Mouse (Mus musculus) mature B cell (primary cell): ENCODE results near the gene Rhobtb3.
"Not testable (repeated sequence)": the region's sequence is repeated elsewhere in the genome, so short reads cannot be mapped to it uniquely, and the experiment has no call there.

ENCODE experiments used
- in situ Hi-C: fragments of 300-500 bp; cut with MboI; formaldehyde crosslinking; loops from 2 replicates; pipeline ENCODE4 v1.14.3; 2019

Rhobtb3 gene

DNA sequence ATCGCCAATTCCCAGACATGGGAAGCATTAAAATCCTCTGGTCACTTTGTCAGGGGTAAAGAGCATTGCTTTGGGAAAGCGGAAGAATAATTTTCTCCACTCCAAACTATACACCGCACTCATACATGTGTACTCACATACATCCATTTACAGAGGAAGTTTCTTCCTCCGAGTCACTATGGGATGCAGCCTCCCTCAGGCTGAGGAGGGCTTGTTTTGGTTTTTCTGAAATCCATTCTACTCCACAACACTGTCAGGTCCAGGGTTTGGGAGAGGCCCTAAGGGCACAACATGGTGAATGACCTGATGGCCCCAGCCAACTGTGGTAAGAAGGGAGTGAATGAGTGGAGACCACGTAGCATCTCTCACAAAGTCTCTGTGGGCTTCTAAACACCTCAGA, 14.7 kb downstream of the Rhobtb3 start:
- in situ Hi-C loops: not testable (repeated sequence)

GRCm38 (mm10) chr13:75927951-75928350, 15.8 kb downstream of the Rhobtb3 start:
- in situ Hi-C loops: no loop called here

- in situ Hi-C loops: no loop called here
These were observed 29.6 kb downstream of the Rhobtb3 start for GRCm38 (mm10) chr13:75914151-75914550.

DNA sequence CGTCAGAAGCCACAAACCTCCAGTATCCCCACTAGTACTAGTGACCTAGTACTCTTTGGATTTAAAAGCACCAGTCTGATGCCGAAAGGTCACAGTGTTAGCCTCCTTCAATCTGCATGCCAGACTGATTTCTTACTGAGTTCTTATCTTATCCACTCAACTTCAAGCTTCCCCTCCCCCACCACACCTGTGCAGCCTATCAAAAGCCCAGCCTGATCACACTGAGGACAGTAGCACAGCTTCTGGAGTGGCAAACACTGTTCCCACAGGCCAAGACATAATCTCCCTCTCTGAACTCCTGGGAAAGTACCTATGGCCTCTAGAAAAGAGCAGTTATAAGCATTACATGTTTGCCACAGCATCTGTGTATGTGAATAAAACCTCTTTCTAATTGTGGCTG, 35.5 kb downstream of the Rhobtb3 start:
- in situ Hi-C loops: no loop called here

DNA sequence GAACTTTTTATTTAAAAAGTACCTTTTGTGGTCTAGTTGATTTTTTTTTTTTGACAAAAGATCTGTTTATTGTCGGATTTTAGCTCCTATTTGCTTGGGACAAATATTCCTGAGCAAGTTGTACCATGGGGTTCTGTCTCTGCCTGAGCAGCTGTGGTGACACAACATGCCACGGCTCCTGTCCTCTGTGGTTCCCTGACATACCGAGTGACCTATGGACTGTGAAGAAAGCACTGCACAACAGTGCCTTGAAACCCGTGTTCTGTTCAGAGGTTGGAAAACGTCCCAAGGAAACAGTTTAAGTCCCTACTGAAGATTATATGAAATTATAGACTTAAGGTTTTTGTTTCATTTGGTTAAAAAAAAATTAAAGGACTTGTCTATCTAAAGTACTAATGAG, 36.6 kb downstream of the Rhobtb3 start:
- in situ Hi-C loops: no loop called here

DNA sequence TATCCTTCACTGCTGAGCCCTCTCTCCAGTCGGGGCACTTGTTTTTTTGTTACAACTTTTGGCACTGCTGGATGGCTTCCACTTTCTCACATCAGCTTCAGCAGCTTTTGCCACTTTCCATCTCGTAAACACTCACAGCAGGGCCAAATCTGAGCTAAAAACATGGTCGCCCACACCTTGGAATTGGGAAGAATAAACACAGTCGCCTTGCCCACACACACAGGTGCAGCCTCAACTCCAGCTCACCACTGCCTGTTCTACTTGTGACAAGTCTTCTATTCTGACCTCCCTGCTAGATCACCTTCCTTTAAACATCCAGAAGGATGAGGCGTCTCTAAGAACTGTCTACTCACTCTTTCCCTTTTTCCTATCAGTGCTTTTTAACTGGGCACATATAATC, 39.1 kb downstream of the Rhobtb3 start:
- in situ Hi-C loops: no loop called here

DNA sequence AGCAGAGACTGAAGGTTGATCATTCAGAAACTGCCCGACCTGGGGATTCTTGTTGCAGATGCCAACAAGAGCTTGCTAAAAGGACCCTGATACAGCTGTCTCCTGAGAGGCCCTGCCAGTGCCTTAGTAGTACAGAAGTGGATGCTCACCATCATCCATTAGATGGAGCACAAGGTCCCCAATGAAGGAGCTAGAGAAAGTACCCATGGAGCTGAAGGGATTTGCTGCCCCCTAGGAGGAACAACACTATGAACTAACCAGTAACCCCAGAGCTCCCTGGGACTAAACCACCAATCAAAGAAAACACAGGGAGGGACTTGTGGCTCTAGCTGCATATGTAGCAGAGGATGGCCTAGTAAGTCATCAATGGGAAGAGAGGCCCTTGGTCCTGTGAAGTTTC, 42.8 kb downstream of the Rhobtb3 start:
- in situ Hi-C loops: not testable (repeated sequence)

DNA sequence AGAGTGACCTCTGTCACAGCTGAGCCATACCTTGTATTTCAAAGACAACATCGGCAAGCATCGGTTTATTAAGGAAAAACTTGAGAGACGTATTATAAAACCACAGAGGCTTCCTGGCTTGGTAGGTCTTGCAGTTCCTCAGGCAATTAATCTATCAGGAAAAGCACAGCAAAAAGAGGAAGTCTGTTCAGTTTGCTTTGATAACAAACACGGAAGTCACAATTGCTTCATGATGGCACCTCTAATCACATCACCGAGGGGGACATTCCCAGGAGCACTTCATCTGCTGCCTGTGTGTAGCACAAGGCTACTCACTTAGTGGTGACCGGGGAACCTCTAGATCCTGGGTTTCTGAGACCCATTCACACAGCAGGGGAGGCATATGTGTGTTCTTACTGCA, 50.8 kb downstream of the Rhobtb3 start:
- in situ Hi-C loops: no loop called here

DNA sequence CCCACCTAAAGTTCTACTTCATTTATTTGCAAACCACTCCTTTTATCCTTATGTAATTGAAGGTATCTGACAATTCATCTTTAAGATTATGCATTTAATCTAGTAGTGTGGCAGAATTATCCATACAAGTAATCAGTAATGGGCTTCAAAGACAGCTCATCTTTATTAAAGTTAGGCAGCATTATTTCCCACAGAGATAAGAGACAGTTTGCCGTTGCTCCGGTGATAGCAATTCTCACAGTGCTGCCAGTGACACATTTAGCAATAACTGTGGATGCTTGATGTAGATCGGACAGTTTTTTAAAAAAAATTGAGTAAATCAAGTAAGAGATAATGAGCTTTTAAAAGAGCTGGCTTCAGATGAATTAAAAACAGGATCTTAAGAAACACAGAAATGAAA, 51.4 kb downstream of the Rhobtb3 start:
- in situ Hi-C loops: no loop called here

DNA sequence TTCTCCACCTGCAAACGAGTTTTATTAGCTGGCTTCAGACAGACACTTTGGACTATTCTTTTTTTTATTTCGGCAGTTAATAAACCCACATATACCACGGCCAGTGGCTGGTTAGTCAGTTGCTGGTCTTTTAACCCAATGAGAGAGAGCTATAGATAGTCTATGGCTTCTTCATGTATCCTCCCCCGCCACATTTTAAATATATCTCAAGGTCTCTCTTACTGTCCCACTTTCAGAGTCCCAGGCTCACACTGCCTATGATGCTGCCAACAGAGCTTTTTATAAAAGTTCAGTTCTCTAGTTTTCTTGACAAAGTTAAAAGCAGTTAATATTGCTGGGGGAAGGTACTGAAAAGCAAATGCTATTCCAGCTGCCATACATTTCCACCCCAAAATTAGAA, 51.9 kb downstream of the Rhobtb3 start:
- in situ Hi-C loops: no loop called here

DNA sequence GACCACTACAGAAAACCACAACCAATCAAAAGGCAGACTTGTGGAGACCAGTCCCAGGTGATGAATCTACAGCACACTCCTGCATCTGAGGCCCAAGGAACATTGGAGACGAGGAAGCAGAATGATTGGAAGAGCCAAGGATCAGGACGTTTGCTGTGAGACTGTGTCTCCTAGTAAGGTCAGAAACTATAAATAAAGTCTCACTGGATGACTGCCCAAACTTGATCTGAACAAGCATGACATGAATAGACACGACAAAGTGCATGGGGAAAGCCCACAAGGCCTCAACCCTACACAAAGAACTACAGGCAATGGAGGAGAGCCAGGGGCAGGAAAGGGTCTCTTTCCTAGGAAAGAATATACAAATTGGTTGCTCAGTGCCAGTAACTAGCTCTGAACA, 59.9 kb downstream of the Rhobtb3 start:
- in situ Hi-C loops: loop anchor here (10.0 kb wide), 1 partner anchor 659 kb away; no protein-coding TSS in a partner anchor

- in situ Hi-C loops: loop anchor here (10.0 kb wide), 1 partner anchor 656 kb away; no protein-coding TSS in a partner anchor
These were observed 63.2 kb downstream of the Rhobtb3 start for GRCm38 (mm10) chr13:75880501-75880900.

DNA sequence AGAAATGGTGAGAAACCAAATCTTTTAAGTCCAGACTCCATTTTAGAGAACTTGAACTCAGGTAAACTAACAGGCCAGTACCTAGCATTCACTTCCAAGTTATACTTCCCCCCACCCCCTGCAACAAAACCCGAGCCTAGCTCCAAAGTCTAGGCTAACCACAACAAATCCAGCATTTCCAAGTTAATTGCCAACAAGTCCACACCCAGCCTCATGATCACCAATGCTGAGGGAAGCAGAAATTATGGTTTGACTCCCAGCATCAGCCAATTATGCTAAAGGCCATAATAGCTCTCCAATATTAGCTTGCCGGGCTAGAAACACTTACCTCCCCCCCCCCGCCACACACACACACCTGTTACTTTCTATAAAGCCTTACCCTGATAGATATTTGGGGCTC, 64.0 kb downstream of the Rhobtb3 start:
- in situ Hi-C loops: loop anchor here (10.0 kb wide), 1 partner anchor 655 kb away; no protein-coding TSS in a partner anchor

- in situ Hi-C loops: no loop called here
These were observed 65.8 kb downstream of the Rhobtb3 start for GRCm38 (mm10) chr13:75877907-75878306.

- in situ Hi-C loops: no loop called here
These were observed 67.1 kb downstream of the Rhobtb3 start for GRCm38 (mm10) chr13:75876592-75876991.

GRCm38 (mm10) chr13:75876188-75876587, 67.5 kb downstream of the Rhobtb3 start:
- in situ Hi-C loops: not testable (repeated sequence)

DNA sequence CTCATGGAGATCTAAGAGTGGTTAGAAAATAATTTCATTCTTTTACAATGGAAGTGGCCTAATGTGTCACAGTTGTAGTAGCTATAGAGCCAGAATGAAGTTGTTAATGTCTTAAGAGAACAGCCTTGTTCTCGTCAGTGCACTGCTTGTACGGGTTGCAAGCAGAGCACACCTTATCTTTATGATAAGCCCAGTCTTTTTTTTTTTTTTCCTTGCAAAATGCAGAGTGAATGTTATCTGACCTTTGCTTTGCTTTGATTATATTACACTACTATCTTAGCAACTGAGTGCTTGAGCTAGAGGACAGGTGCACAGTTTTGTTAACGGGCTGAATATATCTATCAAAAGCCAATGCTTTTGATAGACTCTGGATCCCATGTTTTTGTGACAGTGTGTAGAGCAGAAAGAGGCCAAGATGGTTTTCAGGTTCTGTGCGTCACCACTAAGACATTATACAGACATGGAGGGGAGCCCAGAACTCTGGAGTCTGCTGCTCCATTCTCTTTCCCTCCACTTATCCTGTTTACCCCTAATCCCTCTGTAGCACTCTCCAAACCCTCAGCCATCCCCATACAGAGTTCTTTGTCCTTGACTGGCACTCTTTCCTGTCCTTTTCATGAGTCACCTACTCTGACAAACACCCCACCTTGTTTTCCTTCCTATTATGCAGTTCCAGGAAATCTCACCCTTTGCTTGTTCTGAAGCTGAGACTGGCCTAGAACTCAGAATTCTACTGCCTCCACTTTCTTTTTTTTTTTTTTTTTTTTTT, 68.9 kb downstream of the Rhobtb3 start:
- in situ Hi-C loops: no loop called here

DNA sequence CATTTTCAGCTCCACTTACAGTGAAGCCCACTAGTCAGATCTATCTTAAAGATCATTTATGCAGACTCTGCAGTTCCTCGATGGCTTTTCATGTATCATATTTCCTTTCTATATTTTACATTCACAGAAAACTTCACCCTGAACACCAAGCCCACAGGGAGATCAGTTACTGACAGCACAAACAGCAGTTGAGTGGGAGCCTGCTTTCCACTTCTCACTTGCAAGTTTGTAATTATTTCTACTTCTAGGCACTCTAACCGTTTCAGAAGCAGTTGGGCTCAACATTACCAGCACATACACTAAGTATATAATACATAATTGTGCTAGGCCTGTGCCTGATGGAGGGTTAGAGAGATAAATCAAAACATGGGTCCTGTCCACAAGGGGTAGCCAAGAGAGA, 75.8 kb downstream of the Rhobtb3 start:
- in situ Hi-C loops: no loop called here

GRCm38 (mm10) chr13:75865486-75866184, 78.1 kb downstream of the Rhobtb3 start:
- in situ Hi-C loops: no loop called here

- in situ Hi-C loops: no loop called here
These were observed 84.4 kb downstream of the Rhobtb3 start for GRCm38 (mm10) chr13:75859264-75859844.

DNA sequence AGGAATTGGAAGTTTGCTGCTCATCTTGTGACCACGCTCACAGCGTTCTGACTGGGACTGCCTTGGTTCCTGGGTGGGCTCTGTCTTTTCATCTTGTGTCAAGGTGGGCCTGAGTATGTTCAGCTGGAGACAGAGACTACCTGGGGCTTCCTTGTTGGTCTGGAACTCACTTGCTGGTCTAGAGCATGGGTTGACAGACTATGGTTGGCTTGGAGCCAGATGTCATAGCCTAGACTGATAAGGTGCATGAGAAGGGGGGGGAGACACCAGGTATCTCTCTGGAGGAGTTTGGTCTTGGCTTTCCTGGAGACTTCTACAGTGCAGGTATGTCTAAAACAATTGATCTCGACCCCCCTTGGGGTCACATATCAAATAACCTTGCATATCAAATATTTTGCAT, 90.6 kb downstream of the Rhobtb3 start:
- in situ Hi-C loops: no loop called here

DNA sequence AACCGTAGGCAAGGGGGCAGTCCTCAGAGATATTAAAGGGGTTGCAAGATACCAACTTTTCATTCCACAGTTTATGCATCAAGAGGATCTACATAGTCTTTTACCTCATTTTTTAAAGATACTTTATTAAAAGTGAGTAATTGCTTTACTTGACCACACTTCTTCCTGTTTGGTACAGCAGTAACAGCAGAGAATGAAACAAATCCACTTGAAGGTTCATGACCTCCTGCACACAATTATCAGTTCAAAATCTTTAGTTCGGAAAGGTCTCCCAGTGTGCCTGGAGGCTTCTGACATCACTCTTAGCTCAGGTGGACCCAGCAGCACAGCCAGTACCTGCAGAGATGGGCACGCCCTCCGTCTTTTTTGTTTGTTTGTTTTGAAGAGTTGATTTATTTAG, 91.7 kb downstream of the Rhobtb3 start:
- in situ Hi-C loops: no loop called here

DNA sequence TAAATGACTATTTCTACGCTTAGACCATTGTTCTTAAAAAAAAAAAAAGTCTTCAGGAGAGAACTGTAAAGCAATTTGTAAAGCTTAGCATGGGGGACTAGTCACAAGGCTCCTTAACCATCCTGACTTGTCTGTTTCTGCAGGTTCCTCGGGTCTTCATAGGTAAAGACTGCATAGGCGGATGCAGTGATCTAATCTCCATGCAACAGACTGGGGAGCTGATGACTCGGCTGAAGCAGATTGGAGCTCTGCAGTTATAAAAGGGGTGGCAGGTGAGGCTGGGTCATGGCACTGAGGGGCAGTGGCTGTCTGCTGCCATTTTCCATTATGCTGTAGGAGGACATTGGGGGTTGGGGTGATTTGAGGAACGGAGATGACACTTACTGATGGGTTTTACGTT, 96.7 kb downstream of the Rhobtb3 start:
- in situ Hi-C loops: no loop called here
